Mouse (Mus musculus): Measurements from ENCODE around the gene P2rx3. TPM values are rescaled to one million over a fixed set of nuclear protein-coding genes. Genes with fewer than 3 reads are reported as not detected.

P2rx3 gene
- total RNA-seq, 2 experiments from 2014 or later, result 1.3 TPM; not detected in 1

- no peak for ATAC-seq (replicated peaks; ENCODE audit: low FRiP score, poor library complexity, severe bottlenecking)
Measured at GRCm38 (mm10) chr2:85001497-85001896, 35.8 kb downstream of the P2rx3 start.

- ATAC-seq (replicated peaks; ENCODE audit: low FRiP score, poor library complexity, severe bottlenecking), result peak; percentile 73
Measured at GRCm38 (mm10) chr2:84999486-85000181, 37.6 kb downstream of the P2rx3 start.

GRCm38 (mm10) chr2:84996376-84996775, 40.9 kb downstream of the P2rx3 start:
- no peak for ATAC-seq (replicated peaks; ENCODE audit: low FRiP score, poor library complexity, severe bottlenecking)

- ATAC-seq (replicated peaks; ENCODE audit: low FRiP score, poor library complexity, severe bottlenecking), result no peak
Measured at GRCm38 (mm10) chr2:84987930-84988329, 49.3 kb downstream of the P2rx3 start, which contains the start of gene Prg3. TSS of gene Prg3 (plus strand) at chr2:84988215.

- ATAC-seq (replicated peaks; ENCODE audit: low FRiP score, poor library complexity, severe bottlenecking), result no peak
Measured at GRCm38 (mm10) chr2:84980188-84980587, 57.1 kb downstream of the P2rx3 start, which contains the start of gene Prg2. TSS of gene Prg2 (plus strand) at chr2:84980461.

GRCm38 (mm10) chr2:84975580-84975979, 61.7 kb downstream of the P2rx3 start:
- no peak for ATAC-seq (replicated peaks; ENCODE audit: low FRiP score, poor library complexity, severe bottlenecking)

- ATAC-seq (replicated peaks; ENCODE audit: low FRiP score, poor library complexity, severe bottlenecking), result no peak
Measured at GRCm38 (mm10) chr2:84967318-84967991, 69.8 kb downstream of the P2rx3 start.

GRCm38 (mm10) chr2:84964111-84964801, 73.0 kb downstream of the P2rx3 start:
- no peak for ATAC-seq (replicated peaks; ENCODE audit: low FRiP score, poor library complexity, severe bottlenecking)

GRCm38 (mm10) chr2:84962906-84963507, 74.3 kb downstream of the P2rx3 start:
- ATAC-seq (replicated peaks; ENCODE audit: low FRiP score, poor library complexity, severe bottlenecking), result no peak

- ATAC-seq (replicated peaks; ENCODE audit: low FRiP score, poor library complexity, severe bottlenecking), result no peak
Measured at GRCm38 (mm10) chr2:84961901-84962300, 75.4 kb downstream of the P2rx3 start.

GRCm38 (mm10) chr2:84961300-84961699, 76.0 kb downstream of the P2rx3 start:
- ATAC-seq (replicated peaks; ENCODE audit: low FRiP score, poor library complexity, severe bottlenecking), result no peak

GRCm38 (mm10) chr2:84958588-84959264, 78.5 kb downstream of the P2rx3 start:
- ATAC-seq (replicated peaks; ENCODE audit: low FRiP score, poor library complexity, severe bottlenecking), result no peak

- peak; percentile 63 for ATAC-seq (replicated peaks; ENCODE audit: low FRiP score, poor library complexity, severe bottlenecking)
Measured at GRCm38 (mm10) chr2:84956274-84956673, 81.0 kb downstream of the P2rx3 start.

- ATAC-seq (replicated peaks; ENCODE audit: low FRiP score, poor library complexity, severe bottlenecking), result no peak
Measured at GRCm38 (mm10) chr2:84955435-84955834, 81.8 kb downstream of the P2rx3 start.

GRCm38 (mm10) chr2:84952693-84953092, 84.6 kb downstream of the P2rx3 start:
- ATAC-seq (replicated peaks; ENCODE audit: low FRiP score, poor library complexity, severe bottlenecking), result no peak

- no peak for ATAC-seq (replicated peaks; ENCODE audit: low FRiP score, poor library complexity, severe bottlenecking)
Measured at GRCm38 (mm10) chr2:84952251-84952650, 85.0 kb downstream of the P2rx3 start.

GRCm38 (mm10) chr2:84951027-84951426, 86.2 kb downstream of the P2rx3 start:
- ATAC-seq (replicated peaks; ENCODE audit: low FRiP score, poor library complexity, severe bottlenecking), result no peak

GRCm38 (mm10) chr2:84948721-84949120, 88.5 kb downstream of the P2rx3 start:
- ATAC-seq (replicated peaks; ENCODE audit: low FRiP score, poor library complexity, severe bottlenecking), result no peak

Measured in erythroid progenitor cell, adult 5-6 weeks (primary cell).